Mouse (Mus musculus): ENCODE results near the gene Map1b.

DNA sequence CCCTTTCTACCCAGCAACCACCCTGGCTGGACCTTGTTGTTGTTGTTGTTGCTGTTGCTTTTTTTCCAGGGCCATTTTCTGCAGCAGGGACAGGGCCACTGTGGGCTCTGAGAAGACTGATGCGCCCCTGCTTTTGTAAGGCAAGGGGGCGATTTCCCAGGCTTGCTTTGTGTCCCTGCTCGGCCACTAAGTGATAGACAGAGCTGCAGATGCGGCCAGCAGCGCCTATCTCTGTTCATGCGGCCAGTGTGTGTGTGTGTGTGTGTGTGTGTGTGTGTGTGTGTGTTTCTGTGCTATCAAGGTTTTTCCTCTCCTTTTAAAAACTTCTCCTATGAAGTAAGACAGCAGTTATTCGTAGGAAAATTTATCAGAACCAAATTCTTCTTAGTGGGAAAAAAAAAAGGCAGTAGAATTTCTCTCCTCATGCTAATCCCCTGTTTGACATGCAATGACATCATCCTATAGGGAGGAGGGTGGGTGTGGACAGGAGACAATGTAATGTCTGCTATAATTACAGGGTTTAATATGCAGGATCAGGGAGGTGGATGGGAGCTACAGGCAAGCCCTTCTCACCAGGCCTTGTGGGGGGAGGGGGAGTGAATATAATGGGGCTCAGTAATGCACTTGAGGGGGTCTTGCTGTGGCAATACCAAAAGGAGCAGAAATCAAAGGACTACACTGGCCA lies 23.6 kb downstream of the Map1b start:
- no peak for TF ChIP-seq POLR2A (IDR thresholded peaks at IDR 0.05; ENCODE audit: insufficient read depth, low read depth, low read length)
- TF ChIP-seq CTCF (IDR thresholded peaks at IDR 0.05), result no peak
- TF ChIP-seq EP300 (IDR thresholded peaks at IDR 0.05; ENCODE audit: insufficient read depth, low read depth, low read length), result no peak

Data from heart, adult 2 months (tissue).